Mouse (Mus musculus): ENCODE measurements around the gene Psg19.
"Not testable (repeated sequence)": the region's sequence is repeated elsewhere in the genome, so short reads cannot be mapped to it uniquely, and the experiment has no call there.

Gene Psg19

DNA sequence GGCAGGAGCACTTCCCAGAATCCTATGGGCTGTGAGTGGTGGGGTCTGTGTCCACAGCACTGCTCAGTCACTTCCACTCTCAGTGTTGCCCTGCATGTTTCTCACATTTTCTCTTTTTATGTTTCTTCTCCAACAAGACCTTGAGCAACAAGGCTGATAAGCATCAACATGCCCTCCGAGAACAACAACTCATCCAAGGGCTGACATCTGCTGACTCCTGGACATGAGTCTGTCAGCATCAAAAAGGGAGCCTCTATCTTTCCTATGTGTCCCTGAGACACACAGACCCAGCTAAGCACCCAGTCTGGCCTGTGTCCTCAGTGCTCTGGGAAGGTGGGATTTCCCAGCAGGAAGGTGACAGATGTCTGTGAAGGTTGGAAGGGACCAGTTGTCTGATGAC lies at the start of gene Psg19:
Psg19 (minus strand) TSS at position 101 of the 400 bp plus-strand sequence.
- DNase-seq (ENCODE audit: low spot score in 2 of 2): no peak

DNA sequence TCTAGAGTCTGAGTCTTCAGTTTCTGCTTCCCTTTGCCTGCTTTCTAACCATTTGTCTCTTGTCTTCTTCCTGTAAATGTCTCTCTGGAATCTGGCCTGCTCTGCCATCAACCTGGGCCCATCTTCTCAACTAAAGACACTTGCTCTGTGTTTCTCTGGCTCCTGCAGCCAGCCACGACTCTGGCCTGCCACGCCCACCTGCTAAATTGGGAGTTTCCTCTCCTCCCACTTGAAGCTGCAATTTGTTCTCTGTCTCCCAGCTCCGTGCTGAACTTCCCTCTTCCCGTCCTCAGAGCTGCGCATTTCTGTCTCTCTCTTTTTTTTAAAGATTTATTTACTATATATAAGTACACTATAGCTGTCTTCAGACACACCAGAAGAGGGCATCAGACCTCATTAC lies 46.5 kb upstream of the Psg19 start:
- no peak for DNase-seq (ENCODE audit: low spot score in 2 of 2)

GRCm38 (mm10) chr7:18841174-18841567 lies 42.9 kb upstream of the Psg19 start:
- no peak for DNase-seq (ENCODE audit: low spot score in 2 of 2)

- DNase-seq (ENCODE audit: low spot score in 2 of 2): no peak
These were observed 42.3 kb upstream of the Psg19 start for GRCm38 (mm10) chr7:18840386-18841173.

GRCm38 (mm10) chr7:18839865-18840264 lies 41.5 kb upstream of the Psg19 start, which contains the start of gene Mill2:
Gene Mill2 (plus strand): TSS chr7:18839966.
- DNase-seq (ENCODE audit: low spot score in 2 of 2): no peak

DNA sequence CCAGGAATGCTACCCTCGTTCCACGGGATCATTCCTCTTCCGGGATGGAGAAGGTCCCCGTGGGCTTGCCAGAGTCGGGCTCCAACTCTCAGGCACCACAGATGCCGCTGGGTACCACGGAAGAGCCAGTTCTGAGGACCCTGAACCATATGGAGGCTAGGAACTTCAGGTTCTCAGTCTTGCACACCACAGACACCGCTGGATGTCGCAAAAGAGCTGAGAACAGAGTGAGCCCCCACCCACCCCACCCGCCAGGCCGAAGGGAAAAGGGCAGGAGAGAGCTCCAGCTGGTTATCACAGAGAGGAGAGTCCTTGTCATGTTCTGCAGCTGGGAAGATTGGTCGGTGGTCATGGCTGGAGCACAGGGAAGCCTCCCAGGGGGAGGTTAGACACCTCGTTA lies 34.0 kb upstream of the Psg19 start:
- no peak for DNase-seq (ENCODE audit: low spot score in 2 of 2)

GRCm38 (mm10) chr7:18829545-18829944 lies 31.2 kb upstream of the Psg19 start:
- DNase-seq (ENCODE audit: low spot score in 2 of 2): no peak

GRCm38 (mm10) chr7:18828592-18828991 lies 30.3 kb upstream of the Psg19 start:
- no peak for DNase-seq (ENCODE audit: low spot score in 2 of 2)

DNA sequence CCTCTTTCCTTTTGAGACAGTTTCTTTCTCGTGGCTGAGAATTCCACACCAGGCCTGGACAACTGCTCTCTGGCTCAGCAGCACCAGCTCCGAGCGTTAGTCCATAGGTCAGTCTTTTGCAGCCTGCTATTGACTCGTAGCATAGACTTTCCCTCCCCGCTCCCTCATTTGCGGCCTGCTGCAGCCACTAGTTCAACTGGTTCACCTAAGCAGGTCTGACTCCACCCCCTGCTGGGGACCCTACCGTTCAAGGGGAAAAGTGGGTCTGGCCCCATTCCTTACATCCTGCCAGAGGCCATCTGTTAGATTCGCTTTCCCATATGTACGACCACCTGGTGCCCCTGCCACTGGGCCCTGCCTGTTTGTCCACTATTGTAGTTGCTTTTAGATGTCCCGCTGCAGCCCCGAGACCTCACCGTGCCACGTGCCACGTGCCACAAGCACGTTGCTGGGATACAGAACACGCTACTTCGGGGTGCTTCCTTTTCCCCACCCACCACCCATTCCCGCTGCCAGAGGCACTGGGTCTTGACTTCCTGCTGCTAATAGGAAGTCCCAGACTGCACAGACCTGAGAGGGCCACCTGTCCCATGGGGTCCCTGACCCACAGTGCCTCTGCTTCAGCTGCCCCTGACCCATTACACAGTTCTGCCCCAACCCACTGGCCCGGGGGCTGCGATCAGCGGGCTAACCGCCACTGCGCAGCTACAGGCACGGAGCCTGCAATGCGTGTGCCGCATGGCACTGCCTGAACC lies 29.6 kb upstream of the Psg19 start:
- DNase-seq (ENCODE audit: low spot score in 2 of 2): no peak

DNA sequence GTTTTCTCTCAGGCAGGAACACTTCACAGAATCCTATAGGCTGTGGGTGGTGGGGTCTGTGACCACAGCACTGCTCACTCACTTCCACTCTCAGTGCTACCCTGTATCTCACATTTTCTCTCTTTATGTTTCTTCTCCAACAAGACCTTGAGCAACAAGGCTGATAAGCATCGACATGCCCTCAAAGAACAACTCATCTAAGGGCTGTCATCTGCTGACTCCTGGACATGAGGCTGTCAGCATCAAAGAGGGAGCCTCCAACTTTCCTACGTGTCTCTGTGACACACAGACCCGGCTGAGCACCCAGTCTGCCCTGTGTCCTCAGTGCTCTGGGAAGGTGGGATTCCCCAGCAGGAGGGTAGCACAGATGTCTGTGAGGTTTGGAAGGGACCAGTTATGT lies 23.2 kb upstream of the Psg19 start, which contains the start of gene Psg17:
Psg17 (minus strand) TSS at position 101 of the 400 bp plus-strand sequence.
- no peak for DNase-seq (ENCODE audit: low spot score in 2 of 2)

- no peak for DNase-seq (ENCODE audit: low spot score in 2 of 2)
These were observed 20.0 kb upstream of the Psg19 start for GRCm38 (mm10) chr7:18818301-18818700.

DNA sequence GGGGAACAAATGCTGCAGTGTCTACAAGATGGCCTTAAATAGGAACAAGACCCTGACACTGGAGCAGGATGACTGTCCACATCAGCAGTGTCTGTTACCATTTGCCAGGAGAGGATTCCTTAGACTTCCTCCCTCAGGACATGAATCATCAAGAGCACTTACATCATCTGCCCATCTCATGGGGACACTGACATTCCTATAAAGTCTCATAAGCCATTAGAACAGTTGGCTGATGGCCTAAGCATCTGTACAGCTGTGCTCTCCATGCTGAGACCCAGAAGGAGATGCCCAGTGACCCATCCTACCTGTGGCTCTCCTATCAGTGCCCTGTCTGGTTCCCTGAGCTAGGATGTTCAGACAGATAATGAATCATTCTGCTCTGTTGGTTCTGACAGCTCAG lies 5.2 kb upstream of the Psg19 start:
- no peak for DNase-seq (ENCODE audit: low spot score in 2 of 2)

DNA sequence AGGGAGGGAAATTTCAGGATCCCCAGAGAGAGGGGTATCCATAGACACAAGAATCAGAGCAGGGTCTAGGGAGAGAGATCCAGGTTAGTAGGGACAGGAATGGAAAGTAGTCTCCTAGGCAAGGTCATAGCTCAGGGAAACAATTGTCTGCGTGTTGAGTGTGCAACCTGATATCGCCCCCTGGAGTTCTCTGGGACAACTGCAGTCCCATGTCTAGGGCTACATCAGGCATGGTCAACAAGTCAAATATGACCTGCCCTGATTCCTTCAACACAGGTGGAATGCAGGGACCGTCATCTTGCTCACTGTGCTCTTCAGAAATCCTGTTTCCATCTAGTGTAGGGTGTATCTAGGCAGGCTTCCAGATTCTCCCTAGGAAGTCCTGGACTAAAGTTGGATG lies 809 bp upstream of the Psg19 start:
- DNase-seq (ENCODE audit: low spot score in 2 of 2): no peak

DNA sequence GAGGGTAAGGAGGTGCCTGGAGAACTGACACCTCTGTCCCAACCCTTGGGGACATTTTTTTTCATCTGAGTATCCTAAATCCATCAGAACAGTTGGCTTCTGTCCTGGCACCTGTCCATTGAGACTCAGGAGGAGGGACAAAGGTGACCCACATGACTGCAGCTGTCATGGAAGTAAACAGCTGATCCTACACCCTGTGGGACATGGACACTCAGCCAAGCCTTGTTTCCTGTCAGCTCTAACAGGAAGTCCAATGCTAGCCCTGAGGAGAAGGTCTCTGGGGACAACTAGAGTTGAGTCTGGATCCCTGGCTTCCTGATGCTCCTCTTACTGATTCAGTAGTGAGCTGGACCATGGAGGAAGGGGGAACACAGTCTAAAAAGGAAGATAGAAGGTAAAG lies 7.6 kb downstream of the Psg19 start:
- DNase-seq (ENCODE audit: low spot score in 2 of 2): not testable (repeated sequence)

- not testable (repeated sequence) for DNase-seq (ENCODE audit: low spot score in 2 of 2)
These were observed 17.0 kb downstream of the Psg19 start for GRCm38 (mm10) chr7:18781301-18781700.

- DNase-seq (ENCODE audit: low spot score in 2 of 2): no peak
These were observed 19.0 kb downstream of the Psg19 start for GRCm38 (mm10) chr7:18779337-18779781.

DNA sequence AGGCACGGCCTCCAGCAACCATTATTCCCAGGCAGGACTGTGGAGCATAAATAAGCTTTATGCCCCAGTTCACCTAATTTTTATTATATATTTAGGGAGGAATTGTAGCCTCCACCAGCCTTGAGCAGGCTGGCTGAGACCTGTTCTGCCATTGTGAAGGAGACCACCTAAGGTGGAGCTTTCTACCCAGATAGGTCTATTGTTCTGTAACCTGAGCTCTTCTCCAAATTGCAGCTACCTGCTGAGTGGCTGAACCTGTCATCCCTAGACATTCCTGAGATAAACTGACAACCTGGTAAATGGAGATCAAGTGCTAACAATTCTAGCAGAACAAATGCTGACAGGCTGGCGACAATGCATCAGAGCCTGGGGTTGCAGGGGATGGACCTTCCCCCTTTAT lies 35.4 kb downstream of the Psg19 start:
- DNase-seq (ENCODE audit: low spot score in 2 of 2): not testable (repeated sequence)

- not testable (repeated sequence) for DNase-seq (ENCODE audit: low spot score in 2 of 2)
These were observed 38.2 kb downstream of the Psg19 start for GRCm38 (mm10) chr7:18760152-18760551.

GRCm38 (mm10) chr7:18749896-18750477 lies 48.3 kb downstream of the Psg19 start:
- DNase-seq (ENCODE audit: low spot score in 2 of 2): peak; percentile 4 to 29

DNA sequence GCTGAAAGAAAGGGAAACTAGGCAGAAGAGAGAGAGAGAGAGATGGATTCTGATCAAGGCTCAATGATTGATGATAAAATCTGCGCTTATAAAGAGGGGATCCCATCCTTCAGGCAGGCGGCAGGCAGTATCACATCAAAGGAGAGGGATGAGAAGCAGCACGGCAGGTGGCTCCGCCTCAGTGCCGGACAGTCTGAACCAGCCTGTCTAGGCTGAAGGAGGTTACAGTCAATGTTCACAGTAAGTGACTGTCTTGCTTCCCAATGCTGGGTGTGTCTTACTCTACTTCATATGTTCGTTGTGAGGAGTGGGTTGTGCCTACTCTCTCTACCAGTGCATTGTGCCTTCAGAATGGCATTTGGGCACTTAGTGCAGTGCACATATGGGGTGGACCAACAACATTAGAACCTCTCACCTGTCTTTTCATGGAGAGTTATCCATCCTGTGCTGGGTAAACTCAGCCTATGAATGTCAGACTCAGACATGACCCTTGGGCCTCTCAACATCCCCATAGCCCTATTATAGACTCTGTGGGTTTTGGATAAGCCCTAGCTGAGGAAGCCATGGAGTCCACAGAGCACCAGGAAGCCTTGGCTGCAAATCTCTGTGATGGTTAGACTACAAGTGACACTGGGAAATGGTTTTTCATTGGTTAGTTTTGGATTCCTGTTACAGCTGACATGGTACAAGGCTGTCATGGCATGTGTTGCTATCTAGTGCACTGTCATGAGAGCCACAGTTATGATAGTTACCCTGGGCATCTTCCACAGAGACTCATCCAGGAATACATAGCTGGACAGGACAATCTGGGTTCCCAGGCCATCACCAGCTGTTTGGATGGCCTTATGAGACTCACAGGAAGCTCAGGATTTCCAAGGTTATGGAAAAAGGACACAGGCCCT lies 49.1 kb downstream of the Psg19 start:
- no peak for DNase-seq (ENCODE audit: low spot score in 2 of 2)

- not testable (repeated sequence) for DNase-seq (ENCODE audit: low spot score in 2 of 2)
These were observed 50.9 kb downstream of the Psg19 start for GRCm38 (mm10) chr7:18747420-18747819.
